Mouse (Mus musculus) stomach, embryonic 16.5 days (tissue): ENCODE data around the gene Hexb. TPM values are rescaled to one million over a fixed set of nuclear protein-coding genes. Genes with fewer than 3 reads are reported as not detected.
A peak's percentile ranks its signal among the peaks of the same experiment; 100 is the strongest.

ENCODE experiments used
- ATAC-seq: fragments of 200-750 bp; cut with Nextera tagmentation; 2 replicates; pipeline ENCODE4 v1.8.0; 2017; ENCODE audit warnings: moderate number of reproducible peaks, moderate TSS enrichment; ENCODE audit not compliant: insufficient read depth, low FRiP score
- H3K27ac ChIP-seq: fragments of 300-500 bp; sonication (generic); 2 replicates; pipeline ENCODE4 v1.5.1; 2014; ENCODE audit warnings: low read length
- H3K27me3 ChIP-seq: fragments of 300-500 bp; sonication (generic); 2 replicates; pipeline ENCODE4 v1.6.1; 2014; ENCODE audit warnings: low read length, control low read depth, mixed read lengths; ENCODE audit not compliant: control insufficient read depth, insufficient read depth
- H3K36me3 ChIP-seq: fragments of 300-500 bp; sonication (generic); 2 replicates; pipeline ENCODE4 v1.6.1; 2014; ENCODE audit warnings: low read length; ENCODE audit not compliant: control insufficient read depth, insufficient read depth
- H3K4me1 ChIP-seq: fragments of 300-500 bp; sonication (generic); 2 replicates; pipeline ENCODE4 v1.6.1; 2014; ENCODE audit warnings: low read length, control low read depth, mixed read lengths; ENCODE audit not compliant: control insufficient read depth, insufficient read depth
- H3K4me2 ChIP-seq: fragments of 300-500 bp; sonication (generic); 2 replicates; pipeline ENCODE4 v1.6.1; 2014; ENCODE audit warnings: low read depth, low read length, mixed read lengths
- H3K4me3 ChIP-seq: fragments of 300-500 bp; sonication (generic); replicated peaks from 2 replicates; pipeline ENCODE4 v1.5.1; 2014; ENCODE audit warnings: mild to moderate bottlenecking, low read length
- H3K9ac ChIP-seq: fragments of 300-500 bp; sonication (generic); 2 replicates; pipeline ENCODE4 v1.6.1; 2014; ENCODE audit warnings: low read length
- H3K9me3 ChIP-seq: fragments of 300-500 bp; sonication (generic); replicated peaks from 2 replicates; pipeline ENCODE4 v1.6.1; 2016; ENCODE audit warnings: low read length, control low read depth; ENCODE audit not compliant: control insufficient read depth
- WGBS: fragments of 180-500 bp; shearing (Covaris S2); extraction: QIAGEN DNeasy Blood & Tissue Kit; methylation state at CpG from one replicate; pipeline ENCODE4 v1.1.7; 2014; 5-methylcytosine and 5-hydroxymethylcytosine counted together
- polyA plus RNA-seq: library from polyadenylated mRNA; unstranded; fragments of >200 nt; fragmentation: Nextera tagmentation; extraction: Ambion mirVana; gene quantifications from 2 replicates; pipeline ENCODE4 v1.2.1, GENCODE M21; 2015

Gene Hexb
- polyA plus RNA-seq, 1 experiment from 2014 or later: 53.1 TPM

DNA sequence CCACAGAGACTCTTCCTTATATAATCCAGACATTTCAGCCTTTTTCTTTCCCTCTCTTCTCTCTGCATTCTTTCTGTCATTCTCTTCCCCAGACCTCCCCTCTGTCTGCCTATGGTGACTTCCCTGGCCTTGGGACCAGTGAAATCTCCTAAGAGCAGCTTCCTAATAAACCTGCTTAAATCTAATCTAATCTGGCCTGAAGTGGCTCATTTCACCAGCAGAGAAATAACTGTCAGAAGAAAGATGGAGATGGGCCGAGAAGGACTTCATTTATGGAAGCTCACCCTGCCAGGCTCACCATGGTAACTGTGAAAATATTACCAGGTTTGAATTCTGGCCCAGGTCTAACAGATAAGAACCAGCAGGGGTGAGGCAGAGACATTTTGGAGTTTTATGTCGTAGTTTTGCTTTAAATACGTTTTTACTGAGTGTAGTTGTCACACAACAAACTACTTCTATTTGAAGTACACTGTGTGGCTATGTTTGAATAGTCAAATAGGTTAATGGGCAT is 10.4 kb upstream of the Hexb start:
- Histone ChIP-seq H3K4me1 (no peaks in the 10 kb centered on the region), H3K9ac (no peak overlapping the region), H3K4me3 (no peak overlapping the region), H3K9me3 (no peaks in the 10 kb centered on the region), H3K27ac (no peak overlapping the region), H3K36me3 (no peaks in the 10 kb centered on the region), H3K4me2 (no peak overlapping the region), H3K27me3 (no peaks in the 10 kb centered on the region)
- WGBS: 53% methylated on average over 3 of the region's 3 CpGs
- ATAC-seq: no peak

DNA sequence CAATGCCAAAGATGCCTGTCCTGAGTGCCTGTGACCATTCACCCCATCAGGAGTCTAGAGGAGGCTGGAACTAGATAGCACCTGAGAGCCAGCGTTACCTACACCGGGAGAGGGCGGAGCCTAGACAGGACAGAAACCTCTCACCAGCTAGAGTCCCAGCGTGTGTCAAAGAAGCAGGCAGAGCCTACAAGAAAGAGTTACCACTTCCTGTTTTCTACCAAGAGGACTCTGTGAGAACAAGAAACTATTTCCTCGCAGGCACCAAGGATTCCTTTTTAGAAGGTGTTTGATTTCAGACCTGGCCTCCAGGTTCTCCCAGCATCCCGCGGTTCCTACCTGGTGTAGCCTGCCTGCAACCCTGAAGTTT is 9.9 kb upstream of the Hexb start:
- H3K27ac ChIP-seq: no peak overlapping the region
- H3K4me2 ChIP-seq: no peak overlapping the region
- H3K27me3 ChIP-seq: no peaks in the 10 kb centered on the region
- H3K4me1 ChIP-seq: no peaks in the 10 kb centered on the region
- H3K36me3 ChIP-seq: no peaks in the 10 kb centered on the region
- 42% methylated on average over 7 of the region's 7 CpGs for WGBS
- H3K4me3 ChIP-seq: no peak overlapping the region
- no peaks in the 10 kb centered on the region for H3K9me3 ChIP-seq
- no peak for ATAC-seq
- H3K9ac ChIP-seq: no peak overlapping the region

DNA sequence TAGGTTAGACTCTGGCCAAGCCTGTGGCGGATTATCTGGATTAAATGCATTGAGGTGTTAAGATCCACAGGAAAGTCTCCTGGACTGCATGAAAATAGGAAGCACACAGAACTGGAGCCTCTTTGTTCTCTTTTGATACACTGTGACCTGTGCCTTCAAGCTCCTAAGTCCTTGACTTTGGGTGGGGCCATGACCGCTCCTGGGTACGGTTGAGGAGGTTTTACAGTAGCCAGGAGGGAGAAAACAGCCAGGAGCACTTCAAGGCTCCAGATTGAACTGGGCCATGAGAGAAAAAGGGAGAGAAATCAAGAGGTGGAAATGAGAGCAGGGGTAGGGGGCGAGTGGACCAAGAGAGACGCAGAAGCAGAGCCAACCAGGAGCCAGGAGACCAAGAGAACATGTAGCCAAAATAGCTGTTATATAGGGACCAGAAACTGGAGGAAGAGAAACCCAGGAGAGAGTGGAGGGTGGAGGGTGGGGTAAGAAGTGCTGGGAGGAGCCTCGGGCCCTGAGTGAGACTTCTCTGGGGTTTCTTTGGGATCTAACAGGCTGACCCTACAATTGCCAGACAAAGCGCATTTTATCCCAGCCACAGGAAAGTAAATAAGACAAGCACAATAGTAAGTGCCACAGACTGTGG is 9.4 kb upstream of the Hexb start:
- ATAC-seq: no peak
- 77% methylated on average over 7 of the region's 7 CpGs for WGBS
- Histone ChIP-seq H3K4me3 (no peak overlapping the region), H3K4me2 (no peak overlapping the region), H3K9ac (no peak overlapping the region), H3K36me3 (no peaks in the 10 kb centered on the region), H3K9me3 (no peaks in the 10 kb centered on the region), H3K27me3 (no peaks in the 10 kb centered on the region), H3K4me1 (no peaks in the 10 kb centered on the region), H3K27ac (no peak overlapping the region)

DNA sequence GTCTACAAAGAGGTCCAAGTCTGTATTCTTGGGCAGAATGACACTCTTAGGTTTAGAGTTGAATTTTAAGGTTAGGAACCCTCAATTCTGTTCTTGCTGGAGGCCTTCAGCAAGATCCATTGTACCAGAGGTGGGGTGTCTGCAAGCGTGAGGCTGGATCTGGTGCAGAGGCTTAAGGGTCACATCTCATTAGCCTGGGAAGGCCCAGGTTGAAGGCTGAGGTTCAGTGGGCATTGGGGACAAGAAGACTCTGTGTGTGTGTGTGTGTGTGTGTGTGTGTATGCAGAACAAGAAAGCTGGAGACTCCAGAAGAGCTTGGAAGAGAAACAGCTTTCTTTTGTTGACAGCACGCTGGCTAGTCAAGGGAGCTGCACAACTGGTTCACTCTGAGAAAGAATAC is 7.9 kb upstream of the Hexb start:
- 88% methylated on average over 2 of the region's 2 CpGs for WGBS
- Histone ChIP-seq H3K4me2 (no peak overlapping the region), H3K9me3 (no peaks in the 10 kb centered on the region)

DNA sequence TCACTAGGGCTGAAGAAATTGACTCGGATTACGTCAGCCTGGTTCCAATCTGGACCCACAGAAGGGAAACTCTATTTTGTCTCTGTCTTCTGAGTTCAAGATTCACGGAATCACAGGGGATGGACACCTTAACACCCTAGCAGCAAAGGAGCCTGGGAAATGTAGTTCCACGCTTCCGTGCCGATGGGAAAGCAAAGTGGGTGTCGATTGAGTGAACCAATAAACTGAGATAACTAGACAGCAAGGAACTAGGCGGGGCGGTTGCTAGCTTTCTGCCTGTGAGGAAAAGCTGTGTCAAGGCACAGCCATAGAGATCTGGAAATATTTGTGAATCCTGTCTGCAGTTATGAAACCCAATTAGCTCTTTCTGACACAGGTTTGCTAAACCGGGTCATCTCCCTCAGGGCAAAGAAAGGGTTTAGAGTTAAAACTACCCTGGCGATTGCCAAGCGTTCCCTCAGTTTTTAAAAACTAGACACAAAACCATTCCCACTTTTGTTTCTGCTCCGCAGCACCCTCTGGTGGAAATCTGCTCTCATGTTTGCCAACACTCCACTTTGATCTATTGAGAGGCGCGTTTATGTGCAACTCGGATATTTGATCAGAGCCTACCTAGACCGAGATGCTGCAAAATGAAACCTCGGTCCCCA is 7.0 kb upstream of the Hexb start:
- Histone ChIP-seq H3K36me3 (no peaks in the 10 kb centered on the region), H3K9me3 (no peaks in the 10 kb centered on the region), H3K9ac (peak overlapping the region; percentile 49), H3K27ac (peak overlapping the region; percentile 66), H3K4me3 (peak overlapping the region; percentile 43), H3K27me3 (no peaks in the 10 kb centered on the region), H3K4me1 (no peaks in the 10 kb centered on the region), H3K4me2 (peak overlapping the region; percentile 52)
- ATAC-seq: peak; percentile 88
- WGBS: 11% methylated on average over 18 of the region's 18 CpGs

More for the DNA sequence above, 7.9 kb upstream of the Hexb start:
- no peak for ATAC-seq
- Histone ChIP-seq H3K27ac (no peak overlapping the region), H3K9ac (no peak overlapping the region), H3K4me1 (no peaks in the 10 kb centered on the region), H3K27me3 (no peaks in the 10 kb centered on the region), H3K36me3 (no peaks in the 10 kb centered on the region), H3K4me3 (no peak overlapping the region)

DNA sequence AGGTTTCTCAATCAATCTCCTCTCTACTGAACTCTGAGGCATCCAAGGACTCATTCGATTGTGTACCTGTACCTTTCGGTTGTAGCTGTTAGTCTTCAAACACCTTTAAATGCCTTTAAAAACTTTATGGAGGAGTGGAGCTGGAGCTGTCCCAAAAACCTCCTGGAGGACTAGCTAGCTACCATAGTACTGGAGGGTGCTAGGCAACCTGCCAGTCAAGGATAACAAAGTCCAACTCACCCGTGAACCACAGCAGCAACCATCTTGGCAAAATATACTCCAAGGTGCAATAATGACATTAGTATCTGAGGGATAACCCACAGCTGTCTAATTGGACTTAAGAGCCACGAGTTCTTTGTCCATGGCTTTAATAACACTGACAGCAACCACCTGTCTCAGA is 3.7 kb upstream of the Hexb start:
- Histone ChIP-seq H3K27me3 (no peaks in the 10 kb centered on the region), H3K4me2 (no peak overlapping the region), H3K9ac (no peak overlapping the region), H3K9me3 (no peaks in the 10 kb centered on the region), H3K4me1 (peaks cover 9% of the 10 kb centered on the region; the same call in 1 of the 2 replicates), H3K4me3 (no peak overlapping the region), H3K27ac (no peak overlapping the region), H3K36me3 (no peaks in the 10 kb centered on the region)
- no peak for ATAC-seq
- WGBS: 64% methylated on average over 4 of the region's 4 CpGs

DNA sequence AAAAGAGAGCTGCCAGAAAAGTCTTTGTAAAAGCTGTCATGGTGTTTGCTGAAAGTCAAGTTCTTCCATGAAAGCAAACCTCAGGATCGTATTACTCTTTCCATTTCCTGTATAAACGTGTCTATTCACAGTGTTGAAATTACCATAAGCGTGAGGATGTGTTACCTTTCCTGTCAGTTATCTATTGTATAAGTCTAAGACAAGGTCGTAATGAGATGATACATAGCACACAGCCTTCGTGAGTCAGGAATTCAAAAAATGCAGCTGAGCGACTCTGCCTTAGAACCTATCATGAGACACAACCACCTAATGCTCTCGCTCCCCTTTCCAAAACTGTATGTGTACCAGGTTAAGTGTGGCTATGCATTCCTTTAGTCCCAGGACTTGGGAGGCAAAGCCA is 2.9 kb upstream of the Hexb start:
- Histone ChIP-seq H3K4me3 (no peak overlapping the region), H3K4me2 (no peak overlapping the region), H3K9me3 (no peaks in the 10 kb centered on the region), H3K9ac (no peak overlapping the region), H3K27ac (peak overlapping the region; percentile 51; the same call in 1 of the 2 replicates), H3K4me1 (peaks cover 9% of the 10 kb centered on the region; the same call in 1 of the 2 replicates), H3K27me3 (no peaks in the 10 kb centered on the region), H3K36me3 (no peaks in the 10 kb centered on the region)
- no peak for ATAC-seq
- 35% methylated on average over 7 of the region's 7 CpGs for WGBS

DNA sequence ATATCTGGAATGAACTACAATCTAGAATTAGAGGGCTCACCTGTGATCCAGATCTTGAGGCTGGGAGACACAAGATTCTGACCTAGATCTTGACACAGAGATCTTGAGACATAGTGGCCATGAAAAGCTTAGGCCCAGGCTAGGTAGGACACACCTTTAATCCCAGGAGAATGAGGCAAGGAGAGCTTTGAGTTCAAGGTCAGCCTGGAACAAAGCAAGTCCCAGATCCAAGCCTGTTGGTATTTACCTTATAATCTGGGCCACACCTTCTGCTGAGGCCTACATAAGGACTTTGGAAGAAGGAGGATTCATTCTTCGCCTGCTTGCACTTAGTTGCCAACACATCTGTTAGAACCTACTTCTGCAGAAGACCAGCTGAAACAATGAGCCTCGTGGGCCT is 966 bp upstream of the Hexb start:
- no peak overlapping the region for H3K27ac ChIP-seq
- 70% methylated on average over 2 of the region's 2 CpGs for WGBS
- ATAC-seq: no peak
- H3K4me3 ChIP-seq: no peak overlapping the region
- H3K4me1 ChIP-seq: peaks cover 9% of the 10 kb centered on the region; the same call in 1 of the 2 replicates
- H3K36me3 ChIP-seq: no peaks in the 10 kb centered on the region
- no peak overlapping the region for H3K9ac ChIP-seq
- no peaks in the 10 kb centered on the region for H3K27me3 ChIP-seq
- no peak overlapping the region for H3K4me2 ChIP-seq
- H3K9me3 ChIP-seq: no peaks in the 10 kb centered on the region

DNA sequence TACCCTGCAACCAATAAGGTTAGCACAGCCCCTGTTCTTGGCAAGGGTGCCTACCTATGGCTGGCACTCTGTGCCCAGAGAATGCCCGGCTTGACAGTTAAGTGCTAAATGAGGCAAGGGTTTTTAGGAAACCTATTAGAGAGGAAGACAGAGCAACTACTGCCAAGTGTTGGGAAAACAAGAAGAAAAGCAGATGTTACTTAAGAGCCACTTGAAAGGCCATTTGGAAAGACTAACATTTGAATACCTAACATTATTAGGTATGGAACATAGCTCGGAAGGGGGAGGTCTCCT is 1.3 kb downstream of the Hexb start:
- no peak overlapping the region for H3K4me3 ChIP-seq
- H3K4me2 ChIP-seq: no peak overlapping the region; the same call in 1 of the 2 replicates
- no peaks in the 10 kb centered on the region for H3K27me3 ChIP-seq
- H3K4me1 ChIP-seq: peaks cover 9% of the 10 kb centered on the region; the same call in 1 of the 2 replicates
- no peaks in the 10 kb centered on the region for H3K36me3 ChIP-seq
- no peaks in the 10 kb centered on the region for H3K9me3 ChIP-seq
- 86% methylated on average over 2 of the region's 2 CpGs for WGBS
- no peak for ATAC-seq
- H3K27ac ChIP-seq: no peak overlapping the region
- no peak overlapping the region for H3K9ac ChIP-seq
